Mouse (Mus musculus) kidney, embryonic 15.5 days (tissue): ENCODE data around the gene Vmn1r3. TPM values are rescaled to one million over a fixed set of nuclear protein-coding genes. Genes with fewer than 3 reads are reported as not detected.
"Not testable (repeated sequence)": the region's sequence is repeated elsewhere in the genome, so short reads cannot be mapped to it uniquely, and the experiment has no call there.

Experiments used
- ATAC-seq: fragments of 200-750 bp; cut with Nextera tagmentation; replicated peaks from 2 replicates; pipeline ENCODE4 v1.8.0; 2017; ENCODE audit warnings: moderate TSS enrichment; ENCODE audit not compliant: low FRiP score
- H3K27ac ChIP-seq: fragments of 300-500 bp; sonication (generic); 2 replicates; pipeline ENCODE4 v1.5.1; 2015; ENCODE audit warnings: mild to moderate bottlenecking, inconsistent platforms
- H3K27me3 ChIP-seq: fragments of 300-500 bp; sonication (generic); 2 replicates; pipeline ENCODE4 v1.6.1; 2015; ENCODE audit warnings: inconsistent platforms
- H3K36me3 ChIP-seq: fragments of 300-500 bp; sonication (generic); 2 replicates; pipeline ENCODE4 v1.6.1; 2015; ENCODE audit warnings: inconsistent platforms
- H3K4me1 ChIP-seq: fragments of 300-500 bp; sonication (generic); 2 replicates; pipeline ENCODE4 v1.6.1; 2015; ENCODE audit warnings: inconsistent platforms
- H3K4me2 ChIP-seq: fragments of 300-500 bp; sonication (generic); 2 replicates; pipeline ENCODE4 v1.6.1; 2015; ENCODE audit warnings: moderate library complexity, mild to moderate bottlenecking, inconsistent platforms
- H3K4me3 ChIP-seq: fragments of 300-500 bp; sonication (generic); replicated peaks from 2 replicates; pipeline ENCODE4 v1.5.1; 2015; ENCODE audit warnings: mild to moderate bottlenecking, inconsistent platforms
- H3K9ac ChIP-seq: fragments of 300-500 bp; sonication (generic); 2 replicates; pipeline ENCODE4 v1.6.1; 2015; ENCODE audit warnings: mild to moderate bottlenecking, inconsistent platforms
- H3K9me3 ChIP-seq: fragments of 300-500 bp; sonication (generic); replicated peaks from 2 replicates; pipeline ENCODE4 v1.6.1; 2016; ENCODE audit warnings: inconsistent platforms
- WGBS: fragments of 180-500 bp; shearing (Covaris S2); methylation state at CpG from one replicate; pipeline ENCODE4 v1.1.7; 2015; ENCODE audit warnings: mixed read lengths; 5-methylcytosine and 5-hydroxymethylcytosine counted together
- polyA plus RNA-seq: library from polyadenylated mRNA; unstranded; fragments of >200 nt; fragmentation: Nextera tagmentation; extraction: Ambion mirVana; gene quantifications from 2 replicates; pipeline ENCODE4 v1.2.1, GENCODE M21; 2015

The Vmn1r3 gene
- polyA plus RNA-seq, 1 experiment from 2014 or later: not detected

DNA sequence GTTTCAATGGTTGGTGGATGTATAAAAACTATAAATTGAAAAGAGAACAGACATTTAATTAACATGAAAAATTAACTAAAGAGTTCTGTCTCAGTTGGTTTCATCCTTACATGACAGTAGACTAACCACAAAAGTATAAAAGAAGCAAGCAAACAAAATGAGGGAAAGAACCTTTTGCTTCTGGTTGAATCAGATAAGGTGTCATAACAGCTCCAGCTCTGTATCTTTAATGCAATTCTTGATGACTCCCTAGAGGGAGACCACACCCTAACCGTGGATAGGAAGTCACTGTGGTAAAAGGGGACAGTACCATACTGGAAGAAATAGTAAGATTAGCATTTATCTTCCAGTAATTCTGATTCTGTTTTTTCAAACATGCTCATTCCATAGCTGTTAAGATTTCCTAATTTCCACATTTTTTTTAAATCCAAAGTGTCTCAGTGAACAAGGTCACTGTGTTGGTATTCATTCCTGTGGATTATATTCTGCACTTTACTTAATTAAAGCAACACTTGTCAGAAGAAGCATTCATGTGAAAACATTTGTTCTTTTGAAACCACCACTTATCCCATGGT lies 24.6 kb upstream of the Vmn1r3 start:
- not testable (repeated sequence) for H3K36me3 ChIP-seq, H3K4me1 ChIP-seq, ATAC-seq, H3K9me3 ChIP-seq, H3K27ac ChIP-seq, H3K27me3 ChIP-seq, H3K9ac ChIP-seq, H3K4me2 ChIP-seq, H3K4me3 ChIP-seq
- WGBS: 64% methylated on average over 1 of the region's 1 CpGs

- not testable (repeated sequence) for ATAC-seq, H3K36me3 ChIP-seq, H3K4me3 ChIP-seq, H3K9ac ChIP-seq, H3K27ac ChIP-seq, H3K4me2 ChIP-seq, H3K4me1 ChIP-seq, H3K27me3 ChIP-seq
- 86% methylated on average over 10 of the region's 10 CpGs for whole genome bisulfite sequencing
- peaks cover 28% of the 10 kb centered on the region for H3K9me3 ChIP-seq
These were observed 8.2 kb downstream of the Vmn1r3 start for GRCm38 (mm10) chr4:3176746-3177490.

- not testable (repeated sequence) for H3K4me2 ChIP-seq, H3K36me3 ChIP-seq, H3K27ac ChIP-seq, ATAC-seq, H3K4me1 ChIP-seq, H3K4me3 ChIP-seq, H3K27me3 ChIP-seq, H3K9ac ChIP-seq
- WGBS: 87% methylated on average over 6 of the region's 6 CpGs
- peaks cover 28% of the 10 kb centered on the region for H3K9me3 ChIP-seq
These were observed 9.0 kb downstream of the Vmn1r3 start for GRCm38 (mm10) chr4:3176195-3176594.

- not testable (repeated sequence) for H3K27me3 ChIP-seq, H3K27ac ChIP-seq, H3K36me3 ChIP-seq, ATAC-seq, H3K4me2 ChIP-seq, H3K4me3 ChIP-seq, H3K9ac ChIP-seq, H3K4me1 ChIP-seq
- H3K9me3 ChIP-seq: peaks cover 28% of the 10 kb centered on the region
- 89% methylated on average over 7 of the region's 8 CpGs for WGBS
These were observed 9.4 kb downstream of the Vmn1r3 start for GRCm38 (mm10) chr4:3175756-3176155.

- H3K9ac ChIP-seq, H3K4me2 ChIP-seq, H3K27ac ChIP-seq, H3K36me3 ChIP-seq, ATAC-seq, H3K27me3 ChIP-seq, H3K4me3 ChIP-seq, H3K4me1 ChIP-seq: not testable (repeated sequence)
- peaks cover 23% of the 10 kb centered on the region for H3K9me3 ChIP-seq
- 77% methylated on average over 4 of the region's 4 CpGs for whole genome bisulfite sequencing
These were observed 10.6 kb downstream of the Vmn1r3 start for GRCm38 (mm10) chr4:3174586-3174985.

- not testable (repeated sequence) for H3K9me3 ChIP-seq, H3K36me3 ChIP-seq, H3K27me3 ChIP-seq, H3K4me1 ChIP-seq, H3K9ac ChIP-seq, H3K4me2 ChIP-seq, ATAC-seq, H3K27ac ChIP-seq, H3K4me3 ChIP-seq
- no CpG with 5 or more reads among the region's 1 CpGs for WGBS
These were observed 18.1 kb downstream of the Vmn1r3 start, which contains the start of gene Vmn1r2 for GRCm38 (mm10) chr4:3167020-3167419. TSS of gene Vmn1r2 (plus strand) at chr4:3167320.

DNA sequence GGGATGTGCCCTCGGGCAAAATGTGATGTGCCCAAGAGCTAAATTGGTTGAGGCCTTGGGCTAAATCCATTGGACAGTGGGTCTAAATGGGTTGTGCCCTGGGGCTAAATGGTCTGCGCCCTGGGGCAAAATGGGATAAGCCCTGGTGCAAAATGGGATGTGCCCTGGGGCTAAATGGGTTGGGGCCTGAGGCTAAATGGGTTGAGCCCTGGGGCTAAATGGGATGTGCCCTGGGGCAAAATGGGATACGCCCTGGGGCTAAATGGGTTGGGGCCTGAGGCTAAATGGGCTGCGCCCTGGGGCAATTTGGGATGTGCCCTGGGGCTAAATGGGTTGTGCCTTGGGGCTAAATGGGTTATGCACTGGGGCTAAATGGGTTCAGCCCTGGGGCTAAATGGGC lies 20.1 kb downstream of the Vmn1r3 start:
- no peak overlapping the region for H3K4me2 ChIP-seq
- no peak overlapping the region for H3K9ac ChIP-seq
- no peak overlapping the region for H3K27ac ChIP-seq
- no peak overlapping the region for H3K4me3 ChIP-seq
- H3K4me1 ChIP-seq: no peaks in the 10 kb centered on the region
- ATAC-seq: 0 out of 2 replicates have a peak, but pooled peaks have one; percentile 62
- 0 out of 2 replicates have a peak, but pooled peaks cover 6% of the 10 kb centered on the region for H3K9me3 ChIP-seq
- 93% methylated on average over 4 of the region's 4 CpGs for WGBS
- H3K36me3 ChIP-seq: no peaks in the 10 kb centered on the region
- no peaks in the 10 kb centered on the region for H3K27me3 ChIP-seq

- ATAC-seq, H3K4me3 ChIP-seq, H3K9me3 ChIP-seq, H3K4me1 ChIP-seq, H3K36me3 ChIP-seq, H3K4me2 ChIP-seq, H3K27ac ChIP-seq, H3K9ac ChIP-seq, H3K27me3 ChIP-seq: not testable (repeated sequence)
These were observed 20.7 kb downstream of the Vmn1r3 start for GRCm38 (mm10) chr4:3164429-3164828.

DNA sequence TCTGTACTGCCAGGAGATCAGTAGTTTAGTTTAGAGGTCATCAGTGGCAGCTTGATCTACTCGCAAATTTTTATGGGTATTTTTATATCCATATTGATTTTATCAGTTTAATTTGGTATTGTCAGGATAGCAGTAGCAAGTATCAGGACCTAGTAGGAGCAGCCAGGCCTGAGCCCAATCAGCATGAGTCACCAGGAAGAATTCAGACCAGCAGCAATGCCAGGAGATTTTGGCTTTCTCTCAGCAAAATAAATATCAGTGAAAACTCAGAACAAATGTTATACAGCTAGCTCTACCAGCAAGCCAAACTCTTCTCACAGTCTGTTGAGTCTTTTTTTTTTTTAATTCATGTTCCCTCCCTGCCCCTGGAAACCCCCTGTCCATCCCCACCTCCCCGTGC lies 31.8 kb downstream of the Vmn1r3 start:
- H3K4me3 ChIP-seq, H3K27me3 ChIP-seq, H3K27ac ChIP-seq, H3K9ac ChIP-seq, H3K4me1 ChIP-seq, ATAC-seq, H3K36me3 ChIP-seq, H3K4me2 ChIP-seq, H3K9me3 ChIP-seq: not testable (repeated sequence)
- 64% methylated on average over 2 of the region's 2 CpGs for WGBS

DNA sequence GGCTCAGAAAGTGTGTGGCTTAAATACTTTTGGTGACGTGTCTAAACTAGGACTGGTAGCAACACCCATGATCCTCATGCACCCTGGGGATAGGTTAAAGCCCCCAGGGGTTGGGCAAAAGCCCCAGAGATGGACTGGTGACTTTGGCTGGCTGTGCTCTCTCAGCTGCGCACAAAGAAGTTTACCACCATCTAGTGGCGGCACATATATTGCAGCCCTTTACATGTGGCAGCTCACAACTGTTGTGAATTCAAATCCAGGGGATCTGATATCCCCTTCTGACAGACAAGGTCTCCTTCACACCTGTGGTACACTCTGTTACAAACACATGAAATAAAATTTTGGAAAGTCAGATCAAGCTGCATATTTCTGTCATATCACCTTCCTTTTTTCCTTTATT lies 37.2 kb downstream of the Vmn1r3 start:
- H3K4me1 ChIP-seq, H3K9me3 ChIP-seq, H3K27me3 ChIP-seq, H3K27ac ChIP-seq, H3K4me3 ChIP-seq, ATAC-seq, H3K4me2 ChIP-seq, H3K9ac ChIP-seq, H3K36me3 ChIP-seq: not testable (repeated sequence)
- no CpG with 5 or more reads among the region's 3 CpGs for WGBS
